Comparison of ENCODE assay signal across 8 mouse cellular contexts in the genomic region with DNA sequence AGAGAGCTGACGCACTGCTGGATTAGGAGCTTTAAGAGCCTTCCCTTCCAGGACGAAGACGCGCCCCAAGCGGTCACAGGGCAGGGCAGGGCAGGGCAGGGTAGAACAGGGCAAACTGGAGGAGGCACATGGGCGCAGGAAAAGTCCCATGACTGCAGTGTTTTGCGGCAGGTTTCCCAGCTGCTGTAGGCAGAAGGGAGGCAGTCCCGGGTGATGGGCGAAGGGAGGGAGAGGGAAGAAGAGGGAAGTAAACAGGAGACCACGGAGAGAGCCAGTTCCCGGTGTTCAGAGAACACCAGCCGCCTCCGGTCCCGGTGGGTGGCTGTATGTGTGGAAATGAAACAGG. TPM values are rescaled to one million over a fixed set of nuclear protein-coding genes. Genes with fewer than 3 reads are reported as not detected.
DNase-seq lines count a peak whose midpoint lies in the region; ATAC-seq and TF ChIP-seq lines count a peak whose summit lies in the region.

No protein-coding gene starts in this region.

- TF ChIP-seq POLR2A in cortical plate, adult 2 months (IDR thresholded peaks at IDR 0.05; ENCODE audit: extremely low read depth, insufficient read depth, low read length), result peak; percentile 24; the same call in 1 of the 2 replicates

- H3K4me1 ChIP-seq in cortical plate, adult 2 months (ENCODE audit: control insufficient read depth, insufficient read depth, low read length), result peaks cover 6% of the 10 kb centered on the region; the same call in 1 of the 2 replicates
- peaks cover 34% of the 10 kb centered on the region for H3K4me1 ChIP-seq in hindbrain, embryonic 15.5 days (replicated peaks)

- peaks cover 54% of the 10 kb centered on the region for H3K27me3 ChIP-seq in hindbrain, embryonic 15.5 days

- H3K9ac ChIP-seq in hindbrain, embryonic 15.5 days, result no peak overlapping the region

- H3K4me2 ChIP-seq in hindbrain, embryonic 15.5 days, result peak overlapping the region; percentile 92

- intact Hi-C loops in left cerebral cortex, adult 2 months (cut with DNase I), result loop anchor here (1.0 to 5.0 kb wide), 6 partner anchors 8 to 218 kb away; no protein-coding TSS in a partner anchor

- ATAC-seq in hindbrain, embryonic 15.5 days (ENCODE audit: low FRiP score, low read depth), result peak; percentile 40; the same call in 1 of the 2 replicates

- no peaks in the 10 kb centered on the region for H3K36me3 ChIP-seq in hindbrain, embryonic 15.5 days

- DNase-seq in adrenal gland, adult 2 months, result peak; percentile 91
- DNase-seq in gastrocnemius, postnatal 10 days, result peak; percentile 73
- DNase-seq in left cerebral cortex, adult 2 months (ENCODE audit: extremely low spot score in 1 of 2, low spot score in 2 of 2), result peak; percentile 81
- DNase-seq in lung, postnatal 4 days, result peak; percentile 78 to 84
- DNase-seq in right cerebral cortex, postnatal 10 days (ENCODE audit: low spot score in 2 of 2), result peak; percentile 86 to 90
- DNase-seq in Muller cell, postnatal 12 days (ENCODE audit: inconsistent ontology term), result no peak

- WGBS in hindbrain, embryonic 15.5 days, result 1% methylated on average over 14 of the region's 14 CpGs

- peak overlapping the region; percentile 30; the same call in 1 of the 2 replicates for H3K4me3 ChIP-seq in cortical plate, adult 2 months (ENCODE audit: insufficient read depth, low read length)
- H3K4me3 ChIP-seq in hindbrain, embryonic 15.5 days, result peak overlapping the region; percentile 43
- H3K4me3 ChIP-seq in left cerebral cortex, adult 2 months, result peak overlapping the region; percentile 59

- H3K9me3 ChIP-seq in hindbrain, embryonic 15.5 days, result no peaks in the 10 kb centered on the region

- peak overlapping the region; percentile 99 for H3K27ac ChIP-seq in cortical plate, adult 2 months (ENCODE audit: insufficient read depth, low read length)
- H3K27ac ChIP-seq in hindbrain, embryonic 15.5 days (replicated peaks), result no peak overlapping the region
- peak overlapping the region; percentile 99 for H3K27ac ChIP-seq in left cerebral cortex, adult 2 months

- TF ChIP-seq CTCF in cortical plate, adult 2 months (IDR thresholded peaks at IDR 0.05; ENCODE audit: extremely low read depth, insufficient read depth, low read length), result no peak
- TF ChIP-seq CTCF in left cerebral cortex, adult 2 months (IDR thresholded peaks at IDR 0.05), result peak; percentile 25

RNA-seq across cellular contexts. Expression of a gene that starts 7.0 kb away (rescaled TPM):
- 10 to 100 TPM; 75.8 to 85.6 TPM for total RNA-seq in adrenal gland, adult 2 months (2021)
- polyA plus RNA-seq in adrenal gland, adult 2 months (2012; rRNA removed), result 64.4 and 66.5 TPM in 2 replicates
- polyA plus RNA-seq in cortical plate, adult 2 months (2012; rRNA removed), result 112 and 121 TPM in 2 replicates
- total RNA-seq in gastrocnemius, postnatal 10 days (2021), result 10 to 100 TPM; 50.4 to 83.1 TPM
- 4.5 and 5.0 TPM in 2 replicates for polyA plus RNA-seq in hindbrain, embryonic 15.5 days (2015; fragmentation: Nextera tagmentation; extraction: Ambion mirVana)
- total RNA-seq in left cerebral cortex, adult 2 months (2021), result 100 to 1,000 TPM; 200 to 205 TPM
